Mouse (Mus musculus) small intestine, adult 2 months (tissue): Measurements from ENCODE around the gene Fam168a. TPM values are rescaled to one million over a fixed set of nuclear protein-coding genes. Genes with fewer than 3 reads are reported as not detected.
"Not testable (repeated sequence)": the region's sequence is repeated elsewhere in the genome, so short reads cannot be mapped to it uniquely, and the experiment has no call there.

Experiments used
- H3K27ac ChIP-seq: fragments of 200-500 bp; 2 replicates; pipeline ENCODE4 v1.5.1; 2012; ENCODE audit warnings: low read depth, low read length, control low read depth, inconsistent platforms; ENCODE audit not compliant: insufficient read depth
- H3K27me3 ChIP-seq: fragments of 200-500 bp; 2 replicates; pipeline ENCODE4 v1.6.1; 2012; ENCODE audit warnings: mild to moderate bottlenecking, moderate library complexity, low read length, inconsistent platforms; ENCODE audit not compliant: control insufficient read depth, insufficient read depth
- H3K36me3 ChIP-seq: fragments of 200-500 bp; 2 replicates; pipeline ENCODE4 v1.6.1; 2012; ENCODE audit warnings: mild to moderate bottlenecking, low read length, control low read depth, inconsistent platforms; ENCODE audit not compliant: control insufficient read depth, insufficient read depth
- H3K4me1 ChIP-seq: fragments of 200-500 bp; 2 replicates; pipeline ENCODE4 v1.6.1; 2012; ENCODE audit warnings: low read length, inconsistent platforms, mixed read lengths; ENCODE audit not compliant: control insufficient read depth, insufficient read depth, insufficient read length
- H3K4me3 ChIP-seq: fragments of 200-500 bp; 2 replicates; pipeline ENCODE4 v1.5.1; 2012; ENCODE audit warnings: low read depth, mild to moderate bottlenecking, control low read depth, inconsistent platforms, low read length, moderate library complexity
- CTCF ChIP-seq: fragments of 200-500 bp; IDR thresholded peaks from 2 replicates; pipeline ENCODE4 v1.5.1; 2012; ENCODE audit warnings: low read depth, mild to moderate bottlenecking, control low read depth, inconsistent platforms, low read length, moderate library complexity, mixed read lengths; ENCODE audit not compliant: insufficient replicate concordance, insufficient read length; ENCODE audit errors: extremely low read depth
- POLR2A ChIP-seq: fragments of 200-500 bp; IDR thresholded peaks from 2 replicates; pipeline ENCODE4 v1.6.1; 2012; ENCODE audit warnings: low read depth, mild to moderate bottlenecking, control low read depth, inconsistent platforms, low read length, moderate library complexity
- WGBS: fragments of 180-500 bp; shearing (Covaris S2); methylation state at CpG from one replicate; pipeline ENCODE4 v1.1.7; 2018; 5-methylcytosine and 5-hydroxymethylcytosine counted together
- polyA plus RNA-seq: library from polyadenylated mRNA; depleted of rRNA; stranded (reverse); fragments of >200 nt; gene quantifications from 2 replicates; pipeline ENCODE4 v1.2.3, GENCODE M21; 2012

The Fam168a gene
- polyA plus RNA-seq, 1 experiment: 43.9 TPM

- no peak overlapping the region for H3K4me3 ChIP-seq
- H3K27me3 ChIP-seq: no peaks in the 10 kb centered on the region
- 17% methylated on average over 7 of the region's 7 CpGs for WGBS
- H3K27ac ChIP-seq: no peak overlapping the region
- peaks cover 7% of the 10 kb centered on the region; the same call in 1 of the 2 replicates for H3K4me1 ChIP-seq
- no peaks in the 10 kb centered on the region for H3K36me3 ChIP-seq
- TF ChIP-seq POLR2A (no peak), CTCF (no peak)
These were observed 26.8 kb downstream of the Fam168a start for GRCm38 (mm10) chr7:100733051-100733813.

DNA sequence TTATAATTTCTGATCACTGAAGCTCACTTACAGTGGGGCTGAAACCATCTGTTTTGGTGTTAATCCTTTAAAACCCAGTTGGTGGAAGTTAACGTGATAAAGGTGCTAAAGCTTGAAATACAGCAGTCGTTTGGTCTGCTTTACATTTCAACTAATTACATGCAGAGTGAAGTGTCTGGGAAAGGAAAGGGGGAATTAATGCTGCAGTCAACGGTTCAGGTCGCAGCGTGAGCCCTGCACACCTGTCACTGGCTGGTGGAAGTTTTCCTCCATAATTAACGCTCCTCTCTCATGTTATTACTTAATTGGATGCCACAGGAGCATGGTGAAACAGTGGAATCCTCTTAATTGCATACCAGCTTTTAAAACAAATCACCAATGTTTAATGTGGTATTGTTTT is 27.8 kb downstream of the Fam168a start:
- Histone ChIP-seq H3K27ac (no peak overlapping the region), H3K4me3 (no peak overlapping the region), H3K27me3 (no peaks in the 10 kb centered on the region), H3K36me3 (no peaks in the 10 kb centered on the region), H3K4me1 (peaks cover 7% of the 10 kb centered on the region; the same call in 1 of the 2 replicates)
- TF ChIP-seq POLR2A: no peak
- TF ChIP-seq CTCF: no peak
- 72% methylated on average over 6 of the region's 6 CpGs for WGBS

GRCm38 (mm10) chr7:100734905-100735304 is 28.5 kb downstream of the Fam168a start:
- not testable (repeated sequence) for H3K36me3 ChIP-seq, H3K4me1 ChIP-seq, H3K27ac ChIP-seq, H3K4me3 ChIP-seq, H3K27me3 ChIP-seq
- 85% methylated on average over 2 of the region's 2 CpGs for WGBS

- WGBS: 25% methylated on average over 3 of the region's 3 CpGs
- Histone ChIP-seq H3K36me3 (no peaks in the 10 kb centered on the region), H3K27ac (no peak overlapping the region), H3K4me1 (peaks cover 7% of the 10 kb centered on the region; the same call in 1 of the 2 replicates), H3K4me3 (no peak overlapping the region), H3K27me3 (no peaks in the 10 kb centered on the region)
- TF ChIP-seq CTCF (no peak), POLR2A (no peak)
These were observed 29.7 kb downstream of the Fam168a start for GRCm38 (mm10) chr7:100736131-100736530.

DNA sequence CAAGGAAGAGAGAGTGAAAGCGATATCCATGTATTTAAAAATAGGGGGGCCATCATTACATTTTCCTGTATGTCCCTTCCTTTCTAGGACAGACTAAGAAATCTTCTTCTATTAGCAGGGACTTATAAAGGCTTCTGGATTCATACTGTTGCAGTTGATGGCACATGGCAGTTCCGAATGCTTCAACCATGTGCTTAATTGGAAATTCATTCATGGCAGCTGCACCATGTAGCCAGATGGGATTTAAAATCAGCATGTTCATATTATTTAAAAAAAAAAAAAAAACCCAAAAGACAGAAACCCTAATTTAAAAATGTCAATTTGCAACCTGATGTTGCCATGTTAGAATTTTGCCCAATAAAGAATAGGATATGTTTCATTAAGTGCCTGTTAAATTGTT is 37.9 kb downstream of the Fam168a start:
- TF ChIP-seq POLR2A (no peak), CTCF (no peak)
- Histone ChIP-seq H3K36me3 (no peaks in the 10 kb centered on the region), H3K4me1 (no peaks in the 10 kb centered on the region), H3K27me3 (no peaks in the 10 kb centered on the region), H3K4me3 (no peak overlapping the region), H3K27ac (no peak overlapping the region)
- 95% methylated on average over 2 of the region's 2 CpGs for WGBS

DNA sequence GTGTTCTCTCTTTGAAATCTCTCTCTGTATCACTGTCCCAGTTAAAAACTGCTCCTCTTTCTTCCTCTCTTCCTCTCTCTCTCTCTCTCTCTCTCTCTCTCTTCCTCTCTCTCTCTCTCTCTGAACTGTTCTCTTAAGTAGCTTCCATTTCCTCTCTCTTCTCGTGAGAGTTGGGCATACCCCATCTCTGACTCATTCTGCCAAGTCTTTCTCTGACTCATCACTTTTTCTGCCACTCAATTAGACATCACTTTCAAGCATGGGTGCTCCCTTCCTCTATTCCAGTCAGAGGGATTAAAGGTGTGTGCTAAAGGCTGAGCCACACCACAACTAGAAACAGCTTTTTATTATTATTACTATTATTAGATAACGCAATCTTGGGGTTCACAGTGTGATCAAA is 43.7 kb downstream of the Fam168a start:
- 69% methylated on average over 2 of the region's 2 CpGs for WGBS
- H3K27ac ChIP-seq: no peak overlapping the region
- no peaks in the 10 kb centered on the region for H3K36me3 ChIP-seq
- no peak overlapping the region for H3K4me3 ChIP-seq
- TF ChIP-seq POLR2A: no peak
- no peak for TF ChIP-seq CTCF
- H3K27me3 ChIP-seq: no peaks in the 10 kb centered on the region
- peaks cover 2% of the 10 kb centered on the region; the same call in 1 of the 2 replicates for H3K4me1 ChIP-seq

DNA sequence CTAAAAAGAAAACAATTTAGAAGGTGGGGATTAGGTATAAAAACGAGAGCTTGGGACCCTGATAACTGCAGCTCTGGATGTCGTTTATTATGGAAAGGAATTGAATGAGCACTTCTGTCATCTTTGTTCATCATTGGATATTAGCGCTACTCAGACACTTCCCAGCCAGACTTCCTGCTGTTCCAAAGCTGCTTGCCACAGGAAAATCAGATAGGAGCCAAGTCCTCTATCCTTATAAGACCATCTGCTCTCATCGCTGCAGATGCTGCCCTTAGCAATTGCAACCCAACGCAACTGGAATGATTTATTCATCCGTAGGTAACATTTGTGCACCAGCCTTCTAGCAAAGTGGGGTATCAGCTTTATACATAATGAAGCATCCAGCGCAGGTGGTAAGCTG is 52.3 kb downstream of the Fam168a start:
- Histone ChIP-seq H3K27me3 (no peaks in the 10 kb centered on the region), H3K27ac (no peak overlapping the region), H3K36me3 (no peaks in the 10 kb centered on the region), H3K4me1 (no peaks in the 10 kb centered on the region), H3K4me3 (no peak overlapping the region)
- WGBS: 88% methylated on average over 7 of the region's 7 CpGs
- TF ChIP-seq CTCF (no peak), POLR2A (no peak)
